Mouse (Mus musculus) liver, postnatal 0 days (tissue): ENCODE results near the gene Rabggtb.

Source experiments
- CTCF ChIP-seq: sonication (generic); IDR thresholded peaks from 2 replicates; pipeline ENCODE4 v1.5.1; 2016; ENCODE audit warnings: antibody characterized with exemption, low read depth
- EP300 ChIP-seq: IDR thresholded peaks from 2 replicates; pipeline ENCODE4 v1.6.1; 2016; ENCODE audit warnings: antibody characterized with exemption, low read depth, mild to moderate bottlenecking

GRCm38 (mm10) chr3:153905251-153906135, 7.3 kb downstream of the Rabggtb start:
- no peak for TF ChIP-seq CTCF
- TF ChIP-seq EP300, result no peak
